Mouse (Mus musculus) hindbrain, embryonic 16.5 days (tissue): ENCODE results near the gene Cyp39a1. TPM values are rescaled to one million over a fixed set of nuclear protein-coding genes. Genes with fewer than 3 reads are reported as not detected.

ENCODE experiments used
- ATAC-seq: fragments of 200-750 bp; cut with Nextera tagmentation; 2 replicates; pipeline ENCODE4 v1.8.0; 2017; ENCODE audit warnings: moderate TSS enrichment, moderate library complexity
- H3K27ac ChIP-seq: fragments of 300-500 bp; sonication (generic); 2 replicates; pipeline ENCODE4 v1.5.1; 2014; ENCODE audit warnings: low read depth, mild to moderate bottlenecking, control low read depth, low read length, moderate library complexity
- H3K27me3 ChIP-seq: fragments of 300-500 bp; sonication (generic); replicated peaks from 2 replicates; pipeline ENCODE4 v1.6.1; 2014; ENCODE audit warnings: low read length; ENCODE audit not compliant: control insufficient read depth, insufficient read depth
- H3K36me3 ChIP-seq: fragments of 300-500 bp; sonication (generic); 2 replicates; pipeline ENCODE4 v1.6.1; 2014; ENCODE audit warnings: mild to moderate bottlenecking, low read length, moderate library complexity, mixed read lengths; ENCODE audit not compliant: control insufficient read depth, insufficient read depth
- H3K4me1 ChIP-seq: fragments of 300-500 bp; sonication (generic); 2 replicates; pipeline ENCODE4 v1.6.1; 2014; ENCODE audit warnings: low read depth, low read length; ENCODE audit not compliant: control insufficient read depth, insufficient read depth
- H3K4me2 ChIP-seq: fragments of 300-500 bp; sonication (generic); 2 replicates; pipeline ENCODE4 v1.6.1; 2014; ENCODE audit warnings: mild to moderate bottlenecking, low read length, control low read depth, moderate library complexity
- H3K4me3 ChIP-seq: fragments of 300-500 bp; sonication (generic); 2 replicates; pipeline ENCODE4 v1.5.1; 2014; ENCODE audit warnings: mild to moderate bottlenecking, low read length, control low read depth, moderate library complexity
- H3K9ac ChIP-seq: fragments of 300-500 bp; sonication (generic); 2 replicates; pipeline ENCODE4 v1.6.1; 2014; ENCODE audit warnings: low read depth, mild to moderate bottlenecking, control low read depth, low read length, moderate library complexity
- H3K9me3 ChIP-seq: fragments of 300-500 bp; sonication (generic); 2 replicates; pipeline ENCODE4 v1.6.1; 2014; ENCODE audit warnings: mild to moderate bottlenecking, low read length, moderate library complexity; ENCODE audit not compliant: control insufficient read depth
- WGBS: fragments of 180-500 bp; shearing (Covaris S2); extraction: QIAGEN DNeasy Blood & Tissue Kit; methylation state at CpG from one replicate; pipeline ENCODE4 v1.1.7; 2014; 5-methylcytosine and 5-hydroxymethylcytosine counted together
- polyA plus RNA-seq: library from polyadenylated mRNA; unstranded; fragments of >200 nt; fragmentation: Nextera tagmentation; extraction: Ambion mirVana; gene quantifications from 2 replicates; pipeline ENCODE4 v1.2.1, GENCODE M21; 2015

Gene Cyp39a1
- polyA plus RNA-seq, 1 experiment from 2014 or later: 15.1 TPM

DNA sequence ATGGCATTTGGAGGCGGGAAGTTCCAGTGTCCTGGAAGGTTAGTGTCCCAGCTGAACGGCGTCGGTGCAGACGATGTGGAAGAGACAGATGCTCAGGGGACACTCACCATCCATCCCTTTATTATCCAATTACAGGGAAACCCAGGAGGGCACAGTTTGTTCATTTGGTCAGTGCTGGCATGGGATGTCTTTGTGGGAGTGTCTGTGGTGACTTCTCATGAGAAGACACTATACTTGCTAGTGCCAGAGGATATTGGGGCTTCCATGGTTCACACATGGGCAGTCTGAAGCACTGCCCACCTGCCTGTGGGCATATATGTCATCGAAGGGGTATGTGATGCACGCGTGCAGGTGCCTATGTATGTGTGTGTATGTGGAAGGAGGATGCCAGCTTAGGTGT lies 64.8 kb downstream of the Cyp39a1 start:
- H3K27ac ChIP-seq: no peak overlapping the region
- no peak for ATAC-seq
- no peaks in the 10 kb centered on the region for H3K4me1 ChIP-seq
- no peaks in the 10 kb centered on the region for H3K27me3 ChIP-seq
- H3K9me3 ChIP-seq: no peaks in the 10 kb centered on the region
- WGBS: 87% methylated on average over 8 of the region's 8 CpGs
- H3K36me3 ChIP-seq: no peaks in the 10 kb centered on the region
- no peak overlapping the region for H3K4me2 ChIP-seq
- no peak overlapping the region for H3K9ac ChIP-seq
- H3K4me3 ChIP-seq: no peak overlapping the region

DNA sequence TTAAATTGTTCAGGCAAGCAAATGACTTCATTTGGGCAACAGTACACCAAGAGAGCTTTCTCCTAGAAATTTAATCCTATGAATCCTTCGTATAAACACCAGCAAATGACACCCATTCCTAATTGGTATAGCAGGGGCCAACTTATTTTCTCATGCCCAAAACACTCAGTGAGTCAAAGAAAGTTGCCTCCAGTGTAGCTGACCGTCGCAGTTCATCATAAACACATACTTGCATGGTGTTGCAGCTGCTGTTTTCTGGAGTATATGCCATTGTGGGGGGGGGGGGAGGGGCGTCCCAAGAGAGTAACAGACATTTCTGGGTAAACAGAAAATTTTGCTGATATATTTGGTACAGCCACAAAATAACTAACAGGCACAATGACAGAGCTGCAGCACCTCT lies 67.0 kb downstream of the Cyp39a1 start:
- no peak overlapping the region for H3K4me3 ChIP-seq
- H3K9ac ChIP-seq: no peak overlapping the region
- H3K4me1 ChIP-seq: no peaks in the 10 kb centered on the region
- no peaks in the 10 kb centered on the region for H3K27me3 ChIP-seq
- no peak for ATAC-seq
- H3K36me3 ChIP-seq: no peaks in the 10 kb centered on the region
- H3K9me3 ChIP-seq: no peaks in the 10 kb centered on the region
- WGBS: 88% methylated on average over 4 of the region's 4 CpGs
- no peak overlapping the region for H3K27ac ChIP-seq
- H3K4me2 ChIP-seq: no peak overlapping the region

DNA sequence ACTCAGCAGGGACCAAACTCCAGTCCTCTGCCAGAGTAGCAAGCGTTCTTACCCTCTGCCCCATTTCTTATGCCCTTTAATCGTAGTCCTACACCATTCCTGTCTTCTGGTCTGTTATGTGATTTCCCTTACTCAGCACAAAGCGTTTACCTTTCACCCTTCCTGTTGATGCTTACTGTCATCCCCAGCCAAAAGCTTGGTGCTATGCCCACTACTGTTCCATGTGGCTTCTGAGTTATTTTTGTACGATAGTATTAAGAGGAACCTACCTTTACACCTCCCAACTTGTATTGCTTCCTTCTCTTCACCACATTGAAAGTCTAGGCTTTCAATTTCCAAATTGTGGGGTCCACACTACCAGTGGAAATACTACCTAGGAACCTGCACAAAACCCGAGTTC lies 76.7 kb downstream of the Cyp39a1 start:
- WGBS: 88% methylated on average over 5 of the region's 5 CpGs
- no peaks in the 10 kb centered on the region for H3K4me1 ChIP-seq
- H3K4me2 ChIP-seq: no peak overlapping the region
- H3K27me3 ChIP-seq: no peaks in the 10 kb centered on the region
- peaks cover 5% of the 10 kb centered on the region; the same call in 1 of the 2 replicates for H3K9me3 ChIP-seq
- no peak for ATAC-seq
- H3K9ac ChIP-seq: no peak overlapping the region
- H3K36me3 ChIP-seq: no peaks in the 10 kb centered on the region
- H3K27ac ChIP-seq: no peak overlapping the region
- H3K4me3 ChIP-seq: no peak overlapping the region

DNA sequence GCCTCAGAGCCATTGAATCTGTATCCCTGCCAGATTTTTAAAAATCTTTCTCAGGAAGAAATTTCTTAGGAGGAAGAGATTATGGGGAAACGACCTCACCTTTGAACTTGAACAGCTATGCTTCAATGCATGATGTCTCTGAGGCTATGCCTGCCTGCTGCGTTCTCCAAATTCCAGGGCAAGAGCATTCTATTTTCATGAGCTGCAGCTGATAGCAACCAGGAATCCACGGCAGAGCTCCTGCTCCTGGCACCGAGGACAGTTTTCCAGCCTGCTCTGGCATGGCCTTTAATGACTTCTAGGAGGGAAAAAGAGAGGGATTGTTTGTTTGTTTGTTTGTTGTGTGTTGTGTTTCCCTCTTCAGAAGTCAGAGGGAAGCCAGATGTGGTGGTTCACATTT lies 77.2 kb downstream of the Cyp39a1 start:
- Histone ChIP-seq H3K27ac (no peak overlapping the region), H3K36me3 (no peaks in the 10 kb centered on the region), H3K4me3 (no peak overlapping the region), H3K4me2 (no peak overlapping the region), H3K27me3 (no peaks in the 10 kb centered on the region), H3K9me3 (peaks cover 5% of the 10 kb centered on the region; the same call in 1 of the 2 replicates), H3K9ac (no peak overlapping the region), H3K4me1 (no peaks in the 10 kb centered on the region)
- WGBS: 67% methylated on average over 4 of the region's 4 CpGs
- no peak for ATAC-seq

DNA sequence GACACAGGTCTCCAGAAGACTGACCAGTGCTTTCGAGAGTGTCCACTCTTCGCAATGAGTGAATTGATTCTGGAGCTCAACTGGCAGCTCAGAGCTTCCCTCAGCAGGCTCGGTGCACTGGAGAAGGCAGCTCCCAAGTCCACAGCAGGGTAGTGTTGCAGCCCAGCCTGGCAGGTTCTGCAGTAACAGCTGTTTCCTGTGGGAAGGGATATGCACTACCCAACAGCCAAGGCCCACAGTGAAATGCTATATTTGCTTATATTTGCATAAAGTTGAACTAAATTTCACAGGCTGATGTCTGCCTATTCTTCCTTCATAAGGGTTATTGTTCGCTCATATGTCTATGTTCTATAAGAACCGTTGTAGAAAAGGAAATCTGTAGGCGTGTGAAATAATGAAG lies 83.9 kb downstream of the Cyp39a1 start:
- H3K9ac ChIP-seq: no peak overlapping the region
- H3K27ac ChIP-seq: no peak overlapping the region
- no peaks in the 10 kb centered on the region for H3K27me3 ChIP-seq
- no peaks in the 10 kb centered on the region for H3K36me3 ChIP-seq
- no peak overlapping the region for H3K4me3 ChIP-seq
- no peaks in the 10 kb centered on the region for H3K4me1 ChIP-seq
- 91% methylated on average over 6 of the region's 6 CpGs for WGBS
- H3K4me2 ChIP-seq: no peak overlapping the region
- no peaks in the 10 kb centered on the region for H3K9me3 ChIP-seq
- no peak for ATAC-seq

DNA sequence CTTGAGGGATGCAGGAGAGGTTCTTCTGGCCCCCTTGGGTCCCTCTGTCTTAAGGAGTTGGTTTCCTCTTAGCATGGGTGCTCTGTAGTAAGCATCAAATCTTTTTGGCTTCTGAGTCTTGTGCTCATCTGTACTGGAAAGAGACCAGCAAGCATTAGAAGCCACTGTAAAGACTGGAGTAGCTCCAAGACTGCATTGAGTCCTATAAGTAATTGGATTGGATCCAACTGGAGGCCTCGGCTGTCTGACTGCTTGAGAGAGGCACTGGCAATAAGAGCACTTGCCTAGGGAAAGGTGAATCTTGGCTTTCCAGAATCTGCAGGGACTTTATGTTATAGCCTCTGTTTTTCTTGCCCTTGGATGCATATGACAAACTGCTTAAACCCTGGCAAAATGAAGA lies 85.6 kb downstream of the Cyp39a1 start:
- H3K4me2 ChIP-seq: no peak overlapping the region
- H3K4me1 ChIP-seq: no peaks in the 10 kb centered on the region
- WGBS: 54% methylated on average over 1 of the region's 1 CpGs
- ATAC-seq: no peak
- H3K4me3 ChIP-seq: no peak overlapping the region
- no peaks in the 10 kb centered on the region for H3K27me3 ChIP-seq
- H3K9ac ChIP-seq: no peak overlapping the region
- H3K9me3 ChIP-seq: no peaks in the 10 kb centered on the region
- no peak overlapping the region for H3K27ac ChIP-seq
- no peaks in the 10 kb centered on the region for H3K36me3 ChIP-seq

DNA sequence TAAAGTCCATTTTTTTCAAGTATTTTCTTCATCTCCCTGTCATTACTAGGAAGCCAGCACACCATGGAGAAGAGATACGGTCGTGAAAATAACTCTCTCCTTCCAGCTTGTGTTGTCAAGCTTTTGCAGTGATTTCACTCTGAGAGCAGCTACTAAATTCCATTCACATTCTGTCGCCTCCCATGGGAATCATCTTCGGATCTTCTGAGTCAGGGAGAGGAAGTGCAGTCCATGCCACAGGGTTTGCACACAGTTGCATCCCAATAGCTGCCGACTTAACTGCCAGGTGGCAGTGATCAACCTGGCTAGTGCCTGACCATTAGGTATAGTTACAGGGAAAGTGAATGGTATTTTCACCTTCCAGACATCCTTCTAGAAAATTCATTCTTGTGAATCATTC lies 87.5 kb downstream of the Cyp39a1 start:
- H3K4me2 ChIP-seq: no peak overlapping the region
- no peak overlapping the region for H3K27ac ChIP-seq
- H3K4me3 ChIP-seq: no peak overlapping the region
- no peaks in the 10 kb centered on the region for H3K36me3 ChIP-seq
- H3K9ac ChIP-seq: no peak overlapping the region
- no peaks in the 10 kb centered on the region for H3K27me3 ChIP-seq
- no peak for ATAC-seq
- WGBS: 68% methylated on average over 5 of the region's 5 CpGs
- H3K9me3 ChIP-seq: no peaks in the 10 kb centered on the region
- no peaks in the 10 kb centered on the region for H3K4me1 ChIP-seq

DNA sequence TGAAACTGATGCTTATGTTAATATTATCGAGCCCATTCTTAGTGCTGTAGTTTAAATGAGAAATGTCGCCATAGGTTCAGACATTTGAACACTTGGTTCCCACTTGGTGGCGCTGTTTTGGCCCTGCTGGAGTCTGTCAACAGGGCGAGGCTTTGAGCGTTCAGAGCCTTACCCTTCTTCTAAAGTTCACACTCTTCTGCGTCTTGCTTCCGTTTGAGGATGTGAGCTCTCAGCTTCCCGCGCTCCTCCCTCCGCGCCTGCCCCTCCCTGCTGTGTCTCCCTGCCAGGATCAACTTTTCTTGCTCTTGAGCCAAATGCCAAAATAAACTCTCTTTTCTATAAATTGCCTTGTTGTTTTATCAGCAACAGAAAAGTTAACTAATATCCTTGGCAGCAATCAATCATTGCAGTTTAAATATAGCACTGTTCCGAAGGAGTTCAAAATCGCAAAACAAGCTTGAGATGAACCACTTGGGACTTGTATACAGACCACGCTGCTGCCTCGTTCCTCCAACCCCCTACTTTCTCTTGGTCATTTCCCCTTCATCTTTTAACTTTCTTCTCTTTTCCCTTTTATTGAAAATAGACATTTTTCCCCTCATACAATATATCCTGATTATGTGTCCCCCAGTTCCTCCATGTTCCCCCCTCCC lies 91.5 kb downstream of the Cyp39a1 start:
- no peak overlapping the region for H3K27ac ChIP-seq
- no peak overlapping the region for H3K9ac ChIP-seq
- H3K4me2 ChIP-seq: no peak overlapping the region
- no peaks in the 10 kb centered on the region for H3K9me3 ChIP-seq
- H3K4me1 ChIP-seq: no peaks in the 10 kb centered on the region
- 60% methylated on average over 15 of the region's 15 CpGs for WGBS
- no peak overlapping the region for H3K4me3 ChIP-seq
- ATAC-seq: no peak
- no peaks in the 10 kb centered on the region for H3K27me3 ChIP-seq
- no peaks in the 10 kb centered on the region for H3K36me3 ChIP-seq

DNA sequence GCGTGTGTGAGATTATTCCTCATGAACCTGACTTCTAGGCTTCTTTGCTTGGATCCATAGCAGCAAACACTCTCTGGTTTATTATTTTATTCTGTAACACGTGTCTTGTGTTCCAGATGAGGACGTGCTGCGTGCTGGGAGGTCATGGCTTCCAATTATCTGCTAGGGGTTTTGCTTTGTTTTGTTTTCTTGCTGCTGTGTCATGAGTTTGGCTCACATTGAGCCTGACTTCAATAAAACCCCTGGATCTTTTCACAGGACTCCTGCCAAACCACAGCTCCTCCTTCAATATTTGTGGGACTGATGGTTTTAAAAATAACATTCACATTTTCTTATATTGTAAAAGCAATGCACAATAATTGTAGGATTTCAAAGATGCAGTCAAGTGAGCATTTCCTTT lies 117.3 kb downstream of the Cyp39a1 start:
- Histone ChIP-seq H3K9ac (no peak overlapping the region), H3K4me1 (no peaks in the 10 kb centered on the region), H3K9me3 (no peaks in the 10 kb centered on the region), H3K27ac (no peak overlapping the region), H3K36me3 (no peaks in the 10 kb centered on the region), H3K27me3 (no peaks in the 10 kb centered on the region), H3K4me3 (no peak overlapping the region), H3K4me2 (no peak overlapping the region)
- no peak for ATAC-seq
- WGBS: 67% methylated on average over 4 of the region's 4 CpGs

DNA sequence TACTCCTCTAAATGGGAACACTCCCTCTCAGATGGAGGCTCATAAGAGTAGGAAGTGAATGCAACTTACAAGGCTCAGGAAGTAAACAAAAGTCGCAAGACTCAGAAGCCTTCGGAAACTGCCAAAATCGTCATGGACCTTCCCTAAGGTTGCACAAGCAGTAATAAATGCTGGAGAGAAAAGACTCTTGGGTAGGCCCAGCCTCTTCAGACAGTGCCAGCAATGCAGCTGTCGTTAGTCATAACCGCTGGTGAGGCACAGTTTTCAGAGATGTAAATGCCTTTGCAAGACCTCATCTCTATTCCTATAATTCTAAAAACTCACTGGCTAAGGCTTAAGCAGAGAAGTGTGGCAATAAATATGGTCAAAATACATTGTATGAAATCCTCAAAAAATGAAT lies 121.0 kb downstream of the Cyp39a1 start:
- ATAC-seq: no peak
- no peak overlapping the region for H3K27ac ChIP-seq
- 89% methylated on average over 5 of the region's 5 CpGs for WGBS

More for the DNA sequence above, 121.0 kb downstream of the Cyp39a1 start:
- Histone ChIP-seq H3K36me3 (no peaks in the 10 kb centered on the region), H3K9me3 (no peaks in the 10 kb centered on the region), H3K4me1 (no peaks in the 10 kb centered on the region), H3K9ac (no peak overlapping the region), H3K4me2 (no peak overlapping the region), H3K27me3 (no peaks in the 10 kb centered on the region), H3K4me3 (no peak overlapping the region)
